Mouse (Mus musculus) MEL (cell line): ENCODE results near the gene Cox8c.

Experiments used
- CTCF ChIP-seq, 3 experiments: IDR thresholded peaks in 2 of 3; conservative IDR thresholded peaks in 1 of 3; 2 replicates each; pipeline ENCODE4 v1.5.1; 2011 to 2012; ENCODE audit warnings: low read length in 3 of 3, low read depth in 2 of 3, mild to moderate bottlenecking in 2 of 3, improper control_type of control experiment in 1 of 3, inconsistent platforms in 1 of 3, mixed read lengths in 1 of 3, moderate library complexity in 1 of 3; ENCODE audit not compliant: control insufficient read depth in 1 of 3, insufficient read depth in 1 of 3, poor library complexity in 1 of 3, severe bottlenecking in 1 of 3
- E2F4 ChIP-seq: IDR thresholded peaks from 2 replicates; pipeline ENCODE4 v1.6.1; 2011; ENCODE audit warnings: low read depth, low read length, improper control_type of control experiment, borderline replicate concordance
- GATA1 ChIP-seq: IDR thresholded peaks from 2 replicates; pipeline ENCODE4 v1.6.1; 2011; ENCODE audit warnings: low read depth, low read length, improper control_type of control experiment
- MYB ChIP-seq: IDR thresholded peaks from 2 replicates; pipeline ENCODE4 v1.6.1; 2011; ENCODE audit warnings: mild to moderate bottlenecking, low read depth, low read length, improper control_type of control experiment
- POLR2A ChIP-seq, 2 experiments: IDR thresholded peaks; 2 replicates each; pipeline ENCODE4 v1.6.1; 2011 to 2012; ENCODE audit warnings: low read length in 2 of 2, mild to moderate bottlenecking in 2 of 2, control low read depth in 1 of 2, improper control_type of control experiment in 1 of 2, low read depth in 1 of 2, moderate library complexity in 1 of 2; ENCODE audit not compliant: control insufficient read depth in 1 of 2, insufficient read depth in 1 of 2, poor library complexity in 1 of 2
- SIN3A ChIP-seq: IDR thresholded peaks from 2 replicates; pipeline ENCODE4 v1.6.1; 2012; ENCODE audit warnings: low read length, improper control_type of control experiment, inconsistent platforms
- TBP ChIP-seq: IDR thresholded peaks from 2 replicates; pipeline ENCODE4 v1.8.0; 2011; ENCODE audit warnings: low read depth, low read length, improper control_type of control experiment
- USF1 ChIP-seq: IDR thresholded peaks from 2 replicates; pipeline ENCODE4 v1.6.1; 2014; ENCODE audit warnings: low read depth, mild to moderate bottlenecking, inconsistent platforms, low read length, improper control_type of control experiment, moderate library complexity

- TF ChIP-seq CTCF (IDR thresholded peaks at IDR 0.05 in 2 of 3, conservative IDR thresholded peaks at IDR 0.05 in 1 of 3; ENCODE audit: control insufficient read depth in 1 of 3, insufficient read depth in 1 of 3, low read depth in 2 of 3, low read length in 3 of 3, poor library complexity in 1 of 3, severe bottlenecking in 1 of 3): no peak
- TF ChIP-seq USF1: no peak
- no peak for TF ChIP-seq POLR2A (IDR thresholded peaks at IDR 0.05; ENCODE audit: control insufficient read depth in 1 of 2, insufficient read depth in 1 of 2, low read depth in 1 of 2, low read length in 2 of 2, poor library complexity in 1 of 2)
- no peak for TF ChIP-seq GATA1
- TF ChIP-seq MYB: no peak
- no peak for TF ChIP-seq E2F4
- no peak for TF ChIP-seq TBP
- no peak for TF ChIP-seq SIN3A
Observed at GRCm38 (mm10) chr12:102930789-102931188, 31.7 kb downstream of the Cox8c start.
